Mouse (Mus musculus): ENCODE results near the gene Fshb. TPM values are rescaled to one million over a fixed set of nuclear protein-coding genes. Genes with fewer than 3 reads are reported as not detected.

Fshb gene
- not detected for total RNA-seq (2021)
- long read RNA-seq: 0 reads

DNA sequence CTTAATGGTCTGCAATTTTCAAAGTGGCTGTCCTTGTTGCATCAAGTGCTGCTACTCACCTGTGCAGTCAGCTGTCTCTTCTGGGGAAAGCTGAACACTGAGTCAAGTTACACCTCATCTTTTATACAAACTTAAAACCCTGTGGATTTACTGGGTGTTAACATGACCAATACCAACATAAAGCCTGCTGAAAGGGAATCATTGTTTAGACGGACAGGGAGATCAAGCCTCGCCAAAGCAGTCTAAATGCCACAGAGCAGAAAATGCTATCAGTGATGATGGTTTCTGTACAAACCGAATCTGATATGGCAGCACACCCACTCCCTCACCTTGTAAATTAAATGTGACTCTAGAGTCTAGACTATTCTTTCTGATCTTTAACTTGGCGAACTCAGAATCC is at the start of gene Fshb:
Gene Fshb (minus strand): TSS at position 101 of the 400 bp plus-strand sequence.
- DNase-seq (ENCODE audit: low spot score in 2 of 2): no peak

DNA sequence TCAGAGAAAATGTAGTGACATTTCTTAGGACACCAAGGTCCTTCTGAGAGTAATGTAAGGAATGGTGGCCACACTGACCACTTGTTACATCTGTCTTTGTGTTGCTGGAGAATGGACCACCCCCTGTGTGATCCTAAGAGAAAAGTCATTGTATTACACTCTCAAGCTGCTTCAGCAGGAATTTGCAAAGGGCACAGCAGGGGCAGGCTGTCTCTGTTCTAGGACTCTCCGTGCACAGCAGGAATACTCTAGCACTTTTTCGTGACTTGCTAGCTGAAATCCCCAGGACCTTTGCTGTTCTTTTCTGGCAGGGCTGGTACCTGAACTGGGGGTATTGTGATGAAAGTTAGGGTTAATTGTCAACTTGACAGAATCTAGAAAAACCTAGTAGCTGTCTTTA is 24.8 kb upstream of the Fshb start:
- no peak for DNase-seq (ENCODE audit: low spot score in 2 of 2)

GRCm38 (mm10) chr2:107083071-107083885 is 23.8 kb upstream of the Fshb start:
- peak; percentile 60 to 61 for DNase-seq (ENCODE audit: low spot score in 2 of 2)

- no peak for DNase-seq (ENCODE audit: low spot score in 2 of 2)
Measured at GRCm38 (mm10) chr2:107063260-107063659, 3.8 kb upstream of the Fshb start.

DNA sequence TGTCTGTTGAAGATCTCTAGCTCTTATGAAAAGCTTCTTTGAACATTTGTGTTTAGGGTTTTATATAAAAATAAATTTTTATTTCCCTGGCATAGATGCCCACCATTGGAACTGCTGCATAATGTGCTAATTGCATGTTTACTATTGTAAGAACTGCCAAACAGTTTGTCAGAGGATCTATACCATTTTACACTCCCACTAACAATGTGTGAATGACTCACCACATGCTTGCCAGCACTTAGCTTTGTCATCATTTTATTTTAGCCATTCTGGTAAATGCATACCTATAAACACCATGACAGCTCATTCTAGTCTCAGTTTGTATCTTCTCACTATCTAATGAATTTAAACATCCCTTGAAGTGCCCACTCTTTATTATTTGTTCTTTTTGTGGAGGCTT is 13.5 kb downstream of the Fshb start:
- DNase-seq (ENCODE audit: low spot score in 2 of 2): no peak

DNA sequence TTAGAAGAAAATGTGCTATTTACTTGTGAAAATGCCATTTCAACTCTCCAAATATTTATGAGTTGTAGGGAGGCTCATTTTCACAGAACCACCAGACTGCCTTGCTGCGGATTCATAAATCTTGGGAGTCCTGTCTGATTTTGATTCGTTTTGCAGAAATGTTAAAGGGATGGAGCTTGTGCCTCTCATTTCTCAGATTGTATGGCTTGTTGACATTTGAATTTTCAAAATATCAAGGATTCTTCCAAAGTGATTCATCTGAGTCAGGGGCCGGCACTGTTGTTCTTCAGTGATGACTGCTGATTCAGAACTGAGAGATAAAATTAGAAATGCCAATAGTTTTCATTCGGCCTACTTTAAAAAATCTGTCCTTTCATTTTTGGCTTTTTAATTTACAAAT is 18.6 kb downstream of the Fshb start:
- DNase-seq (ENCODE audit: low spot score in 2 of 2): no peak

DNA sequence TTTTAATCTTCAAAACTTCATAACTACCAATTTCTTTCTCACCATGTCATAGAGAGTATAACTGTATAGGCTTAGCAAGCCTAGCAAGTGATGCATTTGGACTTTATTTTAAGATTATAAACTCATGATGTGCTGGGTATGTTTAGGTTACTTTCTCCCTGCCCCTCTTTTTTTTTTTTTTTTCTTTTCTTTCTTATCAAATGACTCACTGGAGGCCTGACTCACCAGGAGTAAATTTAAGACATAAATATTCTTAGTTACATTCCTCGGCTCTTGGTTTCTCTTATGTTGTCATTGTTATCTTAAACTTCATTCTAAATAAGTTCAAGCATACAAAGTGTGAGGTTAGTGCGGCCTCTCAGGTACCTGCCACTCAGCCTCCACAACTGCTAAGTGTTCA is 23.5 kb downstream of the Fshb start:
- no peak for DNase-seq (ENCODE audit: low spot score in 2 of 2)

DNA sequence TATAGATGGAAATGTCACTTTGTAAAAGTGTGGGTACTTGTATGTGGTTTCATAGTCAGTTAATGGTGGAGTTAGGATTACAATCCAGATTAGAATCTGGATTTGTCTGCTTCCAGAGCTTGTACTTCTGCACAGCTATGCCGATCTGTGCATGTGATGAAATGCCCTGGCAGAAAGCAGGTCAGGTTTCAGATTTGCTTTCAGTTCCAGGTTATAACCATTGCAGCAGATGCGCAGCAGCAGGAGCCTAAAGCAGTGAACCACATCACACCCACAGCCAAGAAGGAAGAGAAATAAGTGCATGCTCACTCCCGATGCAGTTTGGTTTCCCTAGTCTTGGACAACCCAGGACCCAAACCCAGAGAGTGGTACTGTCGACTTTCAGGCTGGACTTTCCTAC is 34.8 kb downstream of the Fshb start:
- no peak for DNase-seq (ENCODE audit: low spot score in 2 of 2)

GRCm38 (mm10) chr2:107022713-107023112 is 36.7 kb downstream of the Fshb start:
- DNase-seq (ENCODE audit: low spot score in 2 of 2): no peak

- DNase-seq (ENCODE audit: low spot score in 2 of 2): no peak
Measured at GRCm38 (mm10) chr2:107019331-107019730, 40.1 kb downstream of the Fshb start.

DNA sequence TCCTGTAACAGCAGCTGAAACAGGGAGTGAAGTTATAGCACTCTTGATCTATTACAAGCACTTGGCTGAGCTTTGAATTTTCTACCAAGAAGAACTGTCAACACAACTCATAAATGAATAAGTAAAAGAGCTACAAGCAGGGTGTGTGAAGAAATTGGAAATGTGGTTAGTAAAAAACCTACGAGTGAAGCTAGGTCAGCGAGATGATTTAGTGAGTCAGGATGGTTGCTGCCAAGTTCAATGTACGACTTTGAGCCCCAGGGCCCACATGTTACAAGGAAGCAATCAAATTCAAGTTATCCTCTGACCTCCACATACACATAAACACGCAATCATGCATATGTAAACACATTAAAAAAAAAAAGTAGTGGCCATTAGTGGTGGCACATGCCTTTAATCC is 46.3 kb downstream of the Fshb start:
- DNase-seq (ENCODE audit: low spot score in 2 of 2): no peak

DNA sequence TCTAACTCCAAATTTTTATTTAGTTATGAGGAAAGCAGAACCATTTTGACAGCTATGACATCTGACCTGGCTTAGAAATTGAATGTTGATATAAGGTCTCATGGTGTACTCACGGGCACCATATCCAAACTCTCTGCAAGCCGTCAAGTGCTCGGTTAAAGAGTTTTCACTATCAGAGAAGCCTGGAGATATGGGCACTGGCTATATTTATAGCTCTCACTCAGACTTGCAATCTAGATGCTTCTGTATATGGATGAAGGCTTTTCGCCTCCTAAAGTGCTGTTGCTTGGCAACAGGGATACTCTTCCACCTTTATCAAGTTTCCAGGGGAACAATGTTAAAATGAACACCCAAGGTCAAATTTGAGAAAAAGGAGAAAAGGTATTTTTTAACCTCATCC is 47.1 kb downstream of the Fshb start:
- DNase-seq (ENCODE audit: low spot score in 2 of 2): no peak

- DNase-seq (ENCODE audit: low spot score in 2 of 2): no peak
Measured at GRCm38 (mm10) chr2:107010160-107010559, 49.3 kb downstream of the Fshb start.

- DNase-seq (ENCODE audit: low spot score in 2 of 2): no peak
Measured at GRCm38 (mm10) chr2:107006378-107006777, 53.1 kb downstream of the Fshb start.

Other genes starting within 250 kb of the Fshb start
- 10 to 100 TPM; 48.2 to 49.2 TPM for gene Arl14ep, start 85.2 kb downstream of the Fshb start, total RNA-seq (2021)
- 10 to 100 TPM; 38.5 to 46.7 TPM for gene Kcna4, start 231.0 kb upstream of the Fshb start, total RNA-seq (2021)

Data from layer of hippocampus, postnatal 10 days (tissue).